Mouse (Mus musculus) layer of hippocampus, postnatal 25 days (tissue): Measurements from ENCODE around the gene Gm28305. TPM values are rescaled to one million over a fixed set of nuclear protein-coding genes. Genes with fewer than 3 reads are reported as not detected.

Experiments used
- DNase-seq, 2 experiments: peaks; one replicate each; pipeline ENCODE4 v3.0.0; 2022; ENCODE audit warnings: mixed read lengths in 2 of 2, low spot score in 1 of 2; ENCODE audit errors: extremely low spot score in 1 of 2
- total RNA-seq, 2 experiments: library from RNA; stranded (reverse); gene quantifications; 2 replicates each; pipeline ENCODE4 v1.2.3; 2021

The Gm28305 gene
- total RNA-seq, 2 experiments from 2014 or later, result not detected

- no peak for DNase-seq
These were observed 24.1 kb downstream of the Gm28305 start for GRCm38 (mm10) chr9:104064571-104064970.

- DNase-seq, result no peak
These were observed 29.8 kb downstream of the Gm28305 start for GRCm38 (mm10) chr9:104070241-104070640.

- no peak for DNase-seq
These were observed 30.6 kb downstream of the Gm28305 start for GRCm38 (mm10) chr9:104070863-104071604.

GRCm38 (mm10) chr9:104075808-104076207 is 35.3 kb downstream of the Gm28305 start:
- no peak for DNase-seq

GRCm38 (mm10) chr9:104078780-104079179 is 38.3 kb downstream of the Gm28305 start:
- DNase-seq, result no peak

GRCm38 (mm10) chr9:104079379-104079778 is 38.9 kb downstream of the Gm28305 start:
- DNase-seq, result peak; percentile 29 to 58

GRCm38 (mm10) chr9:104080038-104080437 is 39.6 kb downstream of the Gm28305 start:
- DNase-seq, result no peak

GRCm38 (mm10) chr9:104085730-104086429 is 45.4 kb downstream of the Gm28305 start:
- no peak for DNase-seq

- no peak for DNase-seq
These were observed 48.1 kb downstream of the Gm28305 start for GRCm38 (mm10) chr9:104088555-104088954.

- no peak for DNase-seq
These were observed 52.5 kb downstream of the Gm28305 start for GRCm38 (mm10) chr9:104092945-104093344.

GRCm38 (mm10) chr9:104098256-104098655 is 57.8 kb downstream of the Gm28305 start:
- no peak for DNase-seq

GRCm38 (mm10) chr9:104099060-104099459 is 58.6 kb downstream of the Gm28305 start:
- DNase-seq, result no peak

GRCm38 (mm10) chr9:104100822-104101221 is 60.4 kb downstream of the Gm28305 start:
- DNase-seq, result no peak

- no peak for DNase-seq
These were observed 61.0 kb downstream of the Gm28305 start for GRCm38 (mm10) chr9:104101458-104101857.

- no peak for DNase-seq
These were observed 61.8 kb downstream of the Gm28305 start for GRCm38 (mm10) chr9:104102301-104102700.

- DNase-seq, result no peak
These were observed 62.4 kb downstream of the Gm28305 start for GRCm38 (mm10) chr9:104102901-104103300.

- DNase-seq, result no peak
These were observed 64.5 kb downstream of the Gm28305 start for GRCm38 (mm10) chr9:104104986-104105385.

- DNase-seq, result no peak
These were observed 66.5 kb downstream of the Gm28305 start for GRCm38 (mm10) chr9:104106930-104107329.

GRCm38 (mm10) chr9:104107482-104107881 is 67.0 kb downstream of the Gm28305 start:
- DNase-seq, result no peak

GRCm38 (mm10) chr9:104108571-104109143 is 68.2 kb downstream of the Gm28305 start:
- DNase-seq, result no peak

- DNase-seq, result no peak
These were observed 68.7 kb downstream of the Gm28305 start for GRCm38 (mm10) chr9:104109151-104109550.
